Mouse (Mus musculus) heart, adult 2 months (tissue): ENCODE measurements around the gene Fam181a. TPM values are rescaled to one million over a fixed set of nuclear protein-coding genes. Genes with fewer than 3 reads are reported as not detected.

Experiments used
- DNase-seq, 2 experiments: peaks; one replicate each; pipeline ENCODE4 v3.0.0; 2021
- H3K27ac ChIP-seq: fragments of 200-600 bp; 2 replicates; pipeline ENCODE4 v1.8.1; 2022
- H3K27me3 ChIP-seq: fragments of 200-500 bp; 2 replicates; pipeline ENCODE4 v1.6.1; 2012; ENCODE audit warnings: mild to moderate bottlenecking, low read length, inconsistent platforms, mixed read lengths; ENCODE audit not compliant: control insufficient read depth, insufficient read depth
- H3K36me3 ChIP-seq: fragments of 200-500 bp; 2 replicates; pipeline ENCODE4 v1.6.1; 2012; ENCODE audit warnings: low read length, inconsistent platforms; ENCODE audit not compliant: control insufficient read depth, insufficient read depth
- H3K4me1 ChIP-seq: fragments of 200-500 bp; 2 replicates; pipeline ENCODE4 v1.6.1; 2011; ENCODE audit warnings: low read length; ENCODE audit not compliant: control insufficient read depth, insufficient read depth
- H3K4me3 ChIP-seq: fragments of 200-600 bp; 2 replicates; pipeline ENCODE4 v1.8.1; 2022
- H3K79me2 ChIP-seq: fragments of 200-500 bp; replicated peaks from 2 replicates; pipeline ENCODE4 v1.6.1; 2012; ENCODE audit warnings: mild to moderate bottlenecking, inconsistent platforms, low read length, moderate library complexity, mixed read lengths; ENCODE audit not compliant: control insufficient read depth, insufficient read depth
- H3K9ac ChIP-seq: fragments of 200-500 bp; 2 replicates; pipeline ENCODE4 v1.6.1; 2012; ENCODE audit warnings: low read depth, mild to moderate bottlenecking, control low read depth, inconsistent platforms, low read length, mixed read lengths
- CTCF ChIP-seq: fragments of 200-600 bp; IDR thresholded peaks from 2 replicates; pipeline ENCODE4 v1.8.1; 2022; ENCODE audit warnings: antibody characterized with exemption, mild to moderate bottlenecking, moderate library complexity
- EP300 ChIP-seq: fragments of 200-500 bp; IDR thresholded peaks from 2 replicates; pipeline ENCODE4 v1.6.1; 2011; ENCODE audit warnings: low read depth, low read length, control low read depth; ENCODE audit not compliant: insufficient read depth
- POLR2A ChIP-seq: fragments of 200-500 bp; IDR thresholded peaks from 2 replicates; pipeline ENCODE4 v1.6.1; 2011; ENCODE audit warnings: mild to moderate bottlenecking, low read depth, low read length, control low read depth; ENCODE audit not compliant: insufficient read depth
- WGBS: fragments of 180-500 bp; shearing (Covaris S2); methylation state at CpG from one replicate; pipeline ENCODE4 v1.1.7; 2018; 5-methylcytosine and 5-hydroxymethylcytosine counted together
- intact Hi-C: fragments of 180-260 bp; cut with DNase I; formaldehyde crosslinking; loops from one replicate; pipeline ENCODE4 v1.15.1; 2025
- polyA plus RNA-seq: library from polyadenylated mRNA; depleted of rRNA; stranded (reverse); fragments of >200 nt; gene quantifications from 2 replicates; pipeline ENCODE4 v1.2.3, GENCODE M21; 2012; rRNA removed
- total RNA-seq, 2 experiments: library from RNA; stranded (reverse); gene quantifications; 2 replicates each; pipeline ENCODE4 v1.2.3; 2021

Fam181a gene
- total and polyA plus RNA-seq, 3 experiments, result not detected

DNA sequence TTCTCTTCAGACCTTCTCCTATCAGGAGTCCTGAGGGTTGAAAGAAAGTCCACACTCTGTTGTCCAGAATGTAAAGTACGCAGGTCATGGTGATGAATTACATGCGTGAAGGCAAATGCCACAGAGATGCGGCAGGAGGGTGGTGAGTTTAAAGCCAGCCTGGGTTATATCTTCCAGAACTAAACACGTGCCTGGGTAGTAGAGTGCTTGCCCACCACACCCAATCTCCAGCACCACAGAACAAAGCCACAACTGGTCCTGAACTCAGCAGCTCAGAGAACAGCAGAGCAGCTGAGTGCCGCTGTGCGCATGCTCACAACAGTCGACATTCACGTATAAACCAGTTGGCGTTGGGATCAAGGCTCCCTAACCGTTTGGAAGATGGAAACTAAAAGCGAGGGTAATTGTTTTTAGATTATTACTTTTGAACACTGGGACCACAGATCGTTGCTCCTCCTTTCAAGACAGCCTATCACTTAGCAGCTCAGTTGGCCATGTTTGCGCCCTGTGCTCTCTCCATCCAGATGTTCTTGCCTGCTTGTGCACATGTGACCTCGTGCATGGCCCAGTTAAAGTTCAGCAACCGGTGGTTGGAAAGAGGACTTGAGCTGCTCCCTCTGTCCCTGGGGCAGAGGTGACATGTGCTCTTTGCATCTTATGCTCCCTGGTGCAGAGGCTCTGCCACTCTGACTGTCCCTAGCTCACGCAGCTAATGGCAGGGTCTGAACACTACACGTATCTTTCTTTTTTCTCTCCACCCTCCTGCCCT, 50.9 kb downstream of the Fam181a start:
- Histone ChIP-seq H3K9ac (no peak overlapping the region), H3K4me1 (peaks cover 27% of the 10 kb centered on the region), H3K79me2 (no peaks in the 10 kb centered on the region), H3K27ac (peak overlapping the region; percentile 85), H3K27me3 (no peaks in the 10 kb centered on the region), H3K36me3 (no peaks in the 10 kb centered on the region), H3K4me3 (no peak overlapping the region)
- intact Hi-C loops, result no loop called here
- TF ChIP-seq CTCF (no peak), EP300 (no peak), POLR2A (no peak)
- 75% methylated on average over 17 of the region's 17 CpGs for WGBS
- peak; percentile 31 to 69 for DNase-seq

DNA sequence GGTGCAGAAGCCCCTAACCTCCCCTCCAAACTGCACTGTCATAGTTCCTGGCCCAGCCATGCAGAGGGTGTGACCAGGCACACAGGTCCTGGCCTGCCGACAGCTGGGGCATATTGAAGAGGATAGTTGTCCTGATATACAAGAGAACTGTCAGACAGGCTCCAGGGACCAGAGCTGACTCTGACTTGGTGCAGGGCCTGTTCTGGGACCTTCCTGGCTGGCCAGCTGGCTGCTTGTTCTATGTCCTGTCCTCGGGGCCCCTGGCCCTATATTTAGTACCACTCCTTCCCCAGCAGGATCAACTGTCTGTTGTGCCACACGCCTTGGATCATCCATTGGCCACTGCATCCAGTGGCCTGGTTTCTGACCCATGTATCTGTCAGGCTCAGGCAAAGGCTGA, 51.6 kb downstream of the Fam181a start:
- H3K27me3 ChIP-seq, result no peaks in the 10 kb centered on the region
- 52% methylated on average over 3 of the region's 3 CpGs for WGBS
- peak; percentile 66 to 85 for DNase-seq
- H3K4me1 ChIP-seq, result peaks cover 26% of the 10 kb centered on the region
- H3K36me3 ChIP-seq, result no peaks in the 10 kb centered on the region
- H3K79me2 ChIP-seq, result no peaks in the 10 kb centered on the region
- H3K9ac ChIP-seq, result no peak overlapping the region
- peak overlapping the region; percentile 85 for H3K27ac ChIP-seq
- 0 out of 2 replicates have a peak, but pooled peaks have one; percentile 46 for TF ChIP-seq EP300
- TF ChIP-seq CTCF, result peak; percentile 19
- 0 out of 2 replicates have a peak, but pooled peaks have one; percentile 25 for TF ChIP-seq POLR2A
- intact Hi-C loops, result no loop called here
- H3K4me3 ChIP-seq, result no peak overlapping the region

Other genes starting within 250 kb of the Fam181a start
- gene Prima1, start 68.8 kb upstream of the Fam181a start, total RNA-seq, result under 1 TPM; 0.29 to 0.43 TPM
- gene Prima1, start 68.8 kb upstream of the Fam181a start, polyA plus RNA-seq, result 0.53 and 1.4 TPM in 2 replicates
- 100 to 1,000 TPM; 419 to 533 TPM for gene Asb2, start 45.0 kb downstream of the Fam181a start, total RNA-seq
- gene Asb2, start 45.0 kb downstream of the Fam181a start, polyA plus RNA-seq, result 505 and 541 TPM in 2 replicates
- gene Otub2, start 77.7 kb downstream of the Fam181a start, total RNA-seq, result 1 to 10 TPM; 3.1 to 3.2 TPM
- gene Otub2, start 77.7 kb downstream of the Fam181a start, polyA plus RNA-seq, result 4.1 and 6.4 TPM in 2 replicates
- gene 9330161L09Rik, start 96.8 kb downstream of the Fam181a start, total RNA-seq, result 1 to 10 TPM; 1.4 to 1.6 TPM
- 0.61 and 1.00 TPM in 2 replicates for gene 9330161L09Rik, start 96.8 kb downstream of the Fam181a start, polyA plus RNA-seq
- 10 to 100 TPM; 85.3 to 89.3 TPM for gene Ddx24, start 114.9 kb downstream of the Fam181a start, total RNA-seq
- 30.2 and 46.0 TPM in 2 replicates for gene Ddx24, start 114.9 kb downstream of the Fam181a start, polyA plus RNA-seq
- 10 to 100 TPM; 56.3 to 68.8 TPM for gene Ifi27, start 123.2 kb downstream of the Fam181a start, total RNA-seq
- gene Ifi27, start 123.2 kb downstream of the Fam181a start, polyA plus RNA-seq, result 175 and 210 TPM in 2 replicates
- gene Ifi27l2a, start 132.7 kb downstream of the Fam181a start, total RNA-seq, result 10 to 100 TPM; 31.8 to 43.8 TPM
- gene Ifi27l2a, start 132.7 kb downstream of the Fam181a start, polyA plus RNA-seq, result 265 and 388 TPM in 2 replicates
- not detected for gene Ifi27l2b, start 146.2 kb downstream of the Fam181a start, total RNA-seq
- 0.29 TPM in 1 of 2 replicates, not detected in the other for gene Ifi27l2b, start 146.2 kb downstream of the Fam181a start, polyA plus RNA-seq
- gene Ppp4r4, start 221.3 kb downstream of the Fam181a start, total RNA-seq, result under 1 TPM; 0.16 to 0.37 TPM
- 0.06 and 0.29 TPM in 2 replicates for gene Ppp4r4, start 221.3 kb downstream of the Fam181a start, polyA plus RNA-seq